33 mouse cellular contexts compared by ENCODE assay signal in genomic region chr19:32998576-32999170, GRCm38 (mm10).
DNase-seq lines count a peak whose midpoint lies in the region; ATAC-seq and TF ChIP-seq lines count a peak whose summit lies in the region.
"Had no signal": no experiment of that assay in that cellular context is flagged by ENCODE, and none has a peak within 500 bp of the region (broad histone marks: within the 10 kb centered on the region; RNA-seq: fewer than 3 reads in every experiment).

No protein-coding gene starts in this region.

- no peak overlapping the region for H3K4me3 ChIP-seq in intestine, postnatal 0 days (ENCODE audit: low read depth, low read length)
- no peak overlapping the region for H3K4me3 ChIP-seq in intestine, embryonic 15.5 days (replicated peaks)
- H3K4me3 ChIP-seq: erythroblast, embryonic 14.5 days; gastrocnemius, adult 2 months; heart, adult 2 months; heart, embryonic 13.5 days; kidney, embryonic 15.5 days; layer of hippocampus, adult 2 months; limb, embryonic 10.5 days; limb, embryonic 15.5 days; liver, embryonic 13.5 days had no signal

- no peak overlapping the region for H3K27ac ChIP-seq in intestine, postnatal 0 days (ENCODE audit: low read depth, low read length)
- no peak overlapping the region for H3K27ac ChIP-seq in intestine, embryonic 15.5 days
- H3K27ac ChIP-seq: gastrocnemius, adult 2 months; heart, adult 2 months; heart, embryonic 13.5 days; hindbrain, postnatal 0 days; kidney, embryonic 15.5 days; layer of hippocampus, adult 2 months; limb, embryonic 10.5 days; limb, embryonic 15.5 days; liver, embryonic 13.5 days; macrophage; stomach, postnatal 0 days had no signal

- H3K4me2 ChIP-seq in intestine, postnatal 0 days (replicated peaks; ENCODE audit: low read depth), result peak overlapping the region; percentile 13; the same call in 1 of the 2 replicates
- no peak overlapping the region for H3K4me2 ChIP-seq in intestine, embryonic 15.5 days (replicated peaks)
- H3K4me2 ChIP-seq: heart, embryonic 13.5 days; kidney, embryonic 15.5 days; limb, embryonic 15.5 days; liver, embryonic 13.5 days had no signal

- peak; percentile 15 for DNase-seq in T-cell, adult 2 months (ENCODE audit: low spot score)
- no peak for DNase-seq in embryo, embryonic 10 days (ENCODE audit: low spot score)
- DNase-seq in layer of hippocampus, postnatal 10 days (ENCODE audit: low spot score in 2 of 2), result no peak
- no peak for DNase-seq in testis, postnatal 14 days (ENCODE audit: low spot score)
- DNase-seq: adrenal gland, postnatal 14 days; cerebellum, adult 11 months; cerebellum, adult 9-10 months; cerebellum, postnatal 36 days; gastrocnemius, adult 2 months; heart, adult 2 months; heart, postnatal 10 days; kidney, adult 18-20 months; kidney, postnatal 25 days; layer of hippocampus, postnatal 36 days; liver, embryonic 13.5 days; lung, adult 2 months; lung, postnatal 10 days; midbrain, embryonic 14.5 days; right cerebral cortex, postnatal 25 days; thymus, adult 2 months had no signal

- no peak for ATAC-seq in intestine, postnatal 0 days
- no peak for ATAC-seq in intestine, embryonic 15.5 days
- ATAC-seq in inflammation-experienced regulatory T-cells, adult 6 months, result peak; percentile 71
- ATAC-seq: forebrain, embryonic 16.5 days; hindbrain, postnatal 0 days had no signal

- no peaks in the 10 kb centered on the region for H3K27me3 ChIP-seq in intestine, postnatal 0 days (replicated peaks; ENCODE audit: control insufficient read depth, insufficient read depth, low read length)
- H3K27me3 ChIP-seq in intestine, embryonic 15.5 days (replicated peaks), result no peaks in the 10 kb centered on the region
- H3K27me3 ChIP-seq: heart, embryonic 13.5 days; kidney, embryonic 15.5 days; liver, embryonic 13.5 days had no signal

- H3K9me3 ChIP-seq in intestine, postnatal 0 days (ENCODE audit: control insufficient read depth), result no peaks in the 10 kb centered on the region
- H3K9me3 ChIP-seq in intestine, embryonic 15.5 days, result no peaks in the 10 kb centered on the region
- H3K9me3 ChIP-seq: heart, embryonic 13.5 days; kidney, embryonic 15.5 days; limb, embryonic 10.5 days; limb, embryonic 15.5 days; liver, embryonic 13.5 days had no signal

- no peaks in the 10 kb centered on the region for H3K4me1 ChIP-seq in intestine, postnatal 0 days (replicated peaks; ENCODE audit: control insufficient read depth, insufficient read depth, low read length)
- H3K4me1 ChIP-seq in intestine, embryonic 15.5 days (replicated peaks), result no peaks in the 10 kb centered on the region
- H3K4me1 ChIP-seq: heart, embryonic 13.5 days; kidney, embryonic 15.5 days; limb, embryonic 15.5 days; liver, embryonic 13.5 days had no signal

- WGBS in intestine, postnatal 0 days, result 55% methylated on average over 2 of the region's 3 CpGs
- WGBS in intestine, embryonic 15.5 days, result 67% methylated on average over 2 of the region's 3 CpGs

- TF ChIP-seq CTCF in intestine, postnatal 0 days (IDR thresholded peaks at IDR 0.05; ENCODE audit: low read depth), result no peak

- H3K9ac ChIP-seq in intestine, postnatal 0 days (ENCODE audit: low read depth, low read length), result no peak overlapping the region
- H3K9ac ChIP-seq in intestine, embryonic 15.5 days, result no peak overlapping the region
- H3K9ac ChIP-seq: heart, embryonic 13.5 days; kidney, embryonic 15.5 days; limb, embryonic 15.5 days; liver, embryonic 13.5 days had no signal

- H3K36me3 ChIP-seq in intestine, postnatal 0 days (ENCODE audit: control insufficient read depth, insufficient read depth), result no peaks in the 10 kb centered on the region
- H3K36me3 ChIP-seq in intestine, embryonic 15.5 days, result no peaks in the 10 kb centered on the region
- H3K36me3 ChIP-seq: heart, embryonic 13.5 days; kidney, embryonic 15.5 days; limb, embryonic 10.5 days; limb, embryonic 15.5 days; liver, embryonic 13.5 days had no signal
